Mouse (Mus musculus) CH12.LX (cell line): ENCODE results near the gene 4932438H23Rik.

Experiments
- GABPA ChIP-seq: IDR thresholded peaks from 2 replicates; pipeline ENCODE4 v1.6.1; 2012; ENCODE audit warnings: low read depth, low read length, improper control_type of control experiment, inconsistent platforms; ENCODE audit not compliant: insufficient replicate concordance
- ZC3H11A ChIP-seq: IDR thresholded peaks from 2 replicates; pipeline ENCODE4 v1.6.1; 2012; ENCODE audit warnings: low read depth, mild to moderate bottlenecking, inconsistent platforms, low read length, improper control_type of control experiment
- ZKSCAN1 ChIP-seq: IDR thresholded peaks from 2 replicates; pipeline ENCODE4 v1.6.1; 2012; ENCODE audit warnings: low read depth, inconsistent platforms, low read length, improper control_type of control experiment, borderline replicate concordance
- ZNF384 ChIP-seq: IDR thresholded peaks from 2 replicates; pipeline ENCODE4 v1.6.1; 2012; ENCODE audit warnings: low read depth, low read length, improper control_type of control experiment, inconsistent platforms

GRCm38 (mm10) chr16:91023384-91023783, 71.5 kb downstream of the 4932438H23Rik start:
- TF ChIP-seq ZC3H11A (no peak), ZNF384 (peak; percentile 31; the same call in 1 of the 2 replicates), ZKSCAN1 (no peak), GABPA (no peak)
